Mouse (Mus musculus) kidney, postnatal 25 days (tissue): Measurements from ENCODE around the gene Xaf1.
"Not testable (repeated sequence)": the region's sequence is repeated elsewhere in the genome, so short reads cannot be mapped to it uniquely, and the experiment has no call there.

ENCODE experiments used
- DNase-seq, 2 experiments: peaks; one replicate each; pipeline ENCODE4 v3.0.0; 2021; ENCODE audit warnings: mixed read lengths in 2 of 2

Xaf1 gene

GRCm38 (mm10) chr11:72311355-72312001, 10.0 kb downstream of the Xaf1 start:
- DNase-seq, result no peak

GRCm38 (mm10) chr11:72314151-72314895, 12.9 kb downstream of the Xaf1 start, which contains the start of gene Fbxo39:
TSS of gene Fbxo39 (plus strand) at chr11:72314444.
- DNase-seq, result no peak

DNA sequence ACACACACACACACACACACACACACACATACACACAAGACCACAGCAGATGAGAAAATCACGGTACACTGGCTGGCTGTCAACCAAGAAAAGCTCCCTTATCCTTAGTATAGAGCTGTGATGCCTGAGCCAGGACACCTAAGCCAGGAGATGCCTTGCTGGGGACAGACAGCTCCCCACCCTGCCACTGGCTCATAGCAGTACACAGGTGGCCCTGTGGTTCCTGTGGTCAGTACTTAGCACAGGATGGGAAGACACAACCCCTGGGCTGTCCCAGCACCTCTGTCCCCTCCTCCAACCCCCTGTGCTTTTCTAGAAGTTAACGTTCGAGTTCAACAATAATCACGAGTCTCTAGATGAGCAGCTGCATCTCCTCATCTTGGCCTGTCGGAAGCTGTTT, 16.6 kb downstream of the Xaf1 start:
- no peak for DNase-seq

- DNase-seq, result peak in 1 of 2 experiments; percentile 52
These were observed 23.0 kb downstream of the Xaf1 start for GRCm38 (mm10) chr11:72324431-72324830.

- no peak for DNase-seq
These were observed 24.3 kb downstream of the Xaf1 start for GRCm38 (mm10) chr11:72325701-72326100.

- no peak for DNase-seq
These were observed 31.7 kb downstream of the Xaf1 start for GRCm38 (mm10) chr11:72332951-72333667.

DNA sequence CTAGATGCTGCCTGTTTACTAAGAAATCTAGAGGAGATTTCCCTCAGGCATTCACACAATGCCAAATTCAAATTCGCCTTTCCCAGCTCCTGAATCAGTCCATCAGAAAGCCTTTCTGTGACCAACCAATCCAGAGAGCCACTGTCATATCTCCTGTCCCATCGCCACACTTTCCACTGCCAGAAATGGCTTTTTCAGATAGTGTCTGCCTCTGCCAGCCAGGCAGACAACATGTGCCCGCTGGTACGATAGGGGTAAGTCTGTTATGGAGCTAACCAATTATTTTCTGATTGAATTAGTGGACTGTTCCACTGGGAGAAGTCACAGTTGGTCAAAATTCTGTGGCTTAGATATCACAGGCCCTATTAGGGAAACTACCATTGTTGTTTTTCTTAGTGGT, 33.2 kb downstream of the Xaf1 start:
- peak in 1 of 2 experiments; percentile 16 for DNase-seq

GRCm38 (mm10) chr11:72336726-72337125, 35.3 kb downstream of the Xaf1 start:
- no peak for DNase-seq

DNA sequence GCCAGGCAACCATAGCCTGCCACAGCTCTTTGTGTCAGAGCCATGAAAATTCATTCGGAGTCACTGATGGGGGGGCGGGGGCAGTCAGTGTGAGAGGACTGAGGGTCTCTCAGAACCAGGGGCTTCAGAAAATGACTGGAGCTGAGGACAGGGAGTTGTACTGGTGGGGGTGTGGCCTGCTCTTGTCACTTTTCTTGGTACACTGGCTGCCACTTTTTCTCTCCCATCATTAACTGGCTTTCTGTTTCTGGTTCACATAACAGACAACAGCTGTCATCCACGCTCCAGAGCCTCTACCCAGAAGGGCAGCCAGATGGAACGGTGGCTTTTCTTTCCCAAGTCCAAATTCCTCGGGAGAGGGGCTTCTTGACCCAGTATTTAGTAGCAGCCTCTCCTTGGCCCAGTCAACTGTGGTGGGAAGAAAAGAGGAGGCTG, 37.0 kb downstream of the Xaf1 start:
- DNase-seq, result peak; percentile 39 to 60

GRCm38 (mm10) chr11:72339716-72340115, 38.3 kb downstream of the Xaf1 start:
- DNase-seq, result no peak

DNA sequence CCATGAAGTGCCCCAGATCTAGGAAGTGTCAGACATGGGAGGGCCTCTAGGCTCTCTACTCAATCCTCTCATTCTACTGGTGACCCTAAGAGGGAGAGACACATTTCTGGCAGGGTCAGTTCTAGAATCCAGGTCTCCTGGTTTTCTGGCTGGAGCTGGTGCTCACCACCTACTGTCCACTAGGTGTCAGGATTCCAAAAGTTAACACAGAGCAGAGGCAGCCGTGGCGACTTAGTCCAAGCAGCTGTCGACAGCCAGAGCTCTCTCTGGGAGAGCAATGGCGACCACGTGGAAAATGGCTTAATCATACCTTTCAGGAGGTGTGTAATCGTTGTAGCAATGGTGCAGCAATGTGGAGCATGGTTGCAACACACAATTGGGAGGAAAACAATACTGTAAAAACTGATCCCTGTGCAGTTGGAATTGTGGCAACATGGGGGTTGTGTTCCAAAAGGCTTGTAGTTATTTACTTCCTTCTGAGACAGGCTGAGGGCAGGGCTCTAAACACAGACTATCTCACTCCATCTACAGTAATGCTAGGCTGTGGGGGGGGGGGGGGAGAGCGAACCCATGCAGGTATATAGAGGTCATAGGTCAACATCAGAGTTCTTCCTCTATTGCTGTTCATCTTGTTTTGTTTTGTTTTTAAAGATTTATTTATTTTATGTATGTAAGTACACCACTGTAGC, 41.3 kb downstream of the Xaf1 start:
- DNase-seq, result peak; percentile 77 to 78

GRCm38 (mm10) chr11:72343238-72343625, 41.8 kb downstream of the Xaf1 start:
- not testable (repeated sequence) for DNase-seq

- peak; percentile 73 to 79 for DNase-seq
These were observed 42.5 kb downstream of the Xaf1 start for GRCm38 (mm10) chr11:72343904-72344303.

DNA sequence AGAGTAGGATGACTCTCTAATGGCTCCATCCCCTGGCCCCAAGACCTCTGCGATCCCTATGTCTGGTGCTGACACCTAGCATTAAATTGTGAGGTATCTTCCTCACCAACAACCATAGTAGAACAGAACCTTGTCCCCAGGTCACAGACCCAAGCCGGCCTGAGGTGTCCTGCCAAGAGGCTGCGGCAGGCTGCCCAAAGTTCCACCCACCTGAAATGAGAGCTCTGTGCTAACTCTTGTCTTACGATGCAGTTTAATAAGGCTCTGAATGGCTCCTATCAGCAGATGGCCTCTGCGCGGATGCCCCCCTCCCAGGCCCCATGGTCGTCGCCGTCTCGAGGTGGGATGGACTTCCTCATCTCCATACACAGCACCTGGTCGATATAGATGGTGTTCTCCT, 43.1 kb downstream of the Xaf1 start:
- DNase-seq, result peak; percentile 20 to 56

DNA sequence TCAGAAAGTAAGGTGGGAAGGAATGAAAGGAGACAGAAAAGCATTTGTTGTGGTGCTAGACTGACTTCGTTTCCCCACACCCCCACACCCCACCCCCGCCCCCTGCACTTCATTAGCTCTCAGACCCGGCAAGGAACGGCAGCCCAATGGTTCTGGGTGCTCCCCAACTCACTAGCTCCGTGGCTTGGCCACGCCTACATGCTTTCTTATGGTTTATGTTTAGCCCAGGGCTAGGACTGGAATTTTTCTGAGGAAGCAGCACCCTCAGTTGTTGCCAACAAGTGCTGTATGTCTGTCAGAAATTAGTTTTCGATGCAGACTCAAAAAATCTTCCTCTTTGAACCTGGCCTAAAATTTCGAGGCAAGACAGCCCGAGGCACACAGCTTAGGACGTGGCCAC, 47.1 kb downstream of the Xaf1 start:
- peak; percentile 60 to 64 for DNase-seq

- peak; percentile 47 to 73 for DNase-seq
These were observed 47.6 kb downstream of the Xaf1 start for GRCm38 (mm10) chr11:72349016-72349415.

GRCm38 (mm10) chr11:72349652-72350051, 48.2 kb downstream of the Xaf1 start:
- peak in 1 of 2 experiments; percentile 69 for DNase-seq

- no peak for DNase-seq
These were observed 50.8 kb downstream of the Xaf1 start for GRCm38 (mm10) chr11:72352272-72352671.

DNA sequence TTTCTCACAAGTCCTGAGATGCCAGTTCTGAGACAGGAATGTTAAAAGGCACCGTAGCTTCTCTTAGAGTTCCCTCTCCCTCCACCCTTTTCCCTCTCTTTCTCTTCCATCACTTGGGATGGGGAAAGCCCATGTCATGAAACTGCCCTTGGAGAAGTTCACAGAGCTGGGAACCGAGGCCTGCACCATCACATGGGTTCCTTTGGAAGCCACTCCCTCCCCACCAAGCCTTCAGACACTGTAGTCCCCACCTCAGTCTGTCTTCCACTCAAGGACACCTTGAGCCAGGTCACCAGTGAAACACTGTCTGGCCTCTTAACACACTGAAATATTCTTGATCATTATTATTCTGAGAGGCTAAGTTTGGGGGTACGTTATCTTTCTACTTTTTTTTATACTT, 51.8 kb downstream of the Xaf1 start:
- DNase-seq, result no peak

DNA sequence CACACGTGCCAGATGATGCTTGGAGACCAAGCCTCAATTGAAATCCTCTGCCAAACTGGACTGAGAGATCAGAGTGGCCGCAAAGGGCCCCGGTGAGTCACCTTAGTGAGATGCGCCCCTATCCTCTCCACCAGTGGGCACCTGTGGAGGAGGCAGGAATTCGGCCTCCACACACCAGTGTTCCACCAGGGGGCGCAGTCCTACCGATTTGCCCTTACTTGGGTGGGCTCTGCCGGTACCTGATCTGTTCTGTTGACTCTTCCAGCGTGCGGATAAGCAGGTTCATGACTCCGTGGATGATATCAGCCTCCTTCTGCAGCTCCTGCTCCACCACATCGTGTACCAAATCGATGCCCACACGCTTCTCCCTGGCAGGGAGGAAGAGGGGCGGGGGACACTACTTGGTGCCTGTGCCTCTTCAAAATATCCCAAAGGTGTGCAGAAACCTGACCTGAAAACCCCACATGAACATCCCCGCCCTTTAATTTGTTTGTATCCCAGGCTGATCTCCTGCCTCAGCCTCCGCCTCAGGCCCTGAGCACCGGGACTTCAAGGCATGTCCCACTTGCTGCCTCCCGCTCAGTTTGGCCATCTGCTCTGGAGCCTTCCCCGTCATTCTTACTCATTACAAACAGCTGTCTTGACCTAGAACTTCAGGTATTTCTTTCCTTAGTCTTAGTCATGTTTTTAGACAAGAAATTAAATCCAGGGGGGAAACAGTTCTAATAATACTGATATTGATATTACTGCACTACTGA, 53.7 kb downstream of the Xaf1 start:
- DNase-seq, result peak; percentile 68 to 86

- peak; percentile 81 to 86 for DNase-seq
These were observed 60.2 kb downstream of the Xaf1 start for GRCm38 (mm10) chr11:72361385-72362346.
